Mouse (Mus musculus): Measurements from ENCODE around the gene Ldb2.

DNA sequence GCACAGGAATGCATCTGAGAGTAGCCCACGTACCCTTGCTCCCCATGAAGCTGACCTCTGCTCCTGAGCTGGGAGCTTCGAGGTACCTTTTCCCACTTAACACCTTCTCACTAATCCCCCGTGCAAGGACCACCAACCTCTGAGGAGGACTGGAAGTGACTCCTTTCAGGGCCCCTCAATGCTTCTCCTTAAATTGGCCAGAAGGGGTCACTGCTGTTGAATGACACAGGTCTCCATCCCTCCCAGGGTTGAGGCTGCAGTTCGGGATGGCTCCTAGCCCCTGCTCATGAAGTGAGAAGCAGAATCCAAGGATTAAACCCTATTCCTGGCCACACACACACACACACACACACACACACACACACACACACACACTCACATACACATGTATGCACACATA lies 323.1 kb downstream of the Ldb2 start:
- TF ChIP-seq ZNF384 (IDR thresholded peaks at IDR 0.05; ENCODE audit: low read depth, low read length) = no peak
- no peak for TF ChIP-seq UBTF (IDR thresholded peaks at IDR 0.05; ENCODE audit: borderline replicate concordance, insufficient read depth, low read depth, low read length)
- no peak for TF ChIP-seq POLR2A (IDR thresholded peaks at IDR 0.05; ENCODE audit: control insufficient read depth in 1 of 2, insufficient read depth in 1 of 2, low read depth in 1 of 2, low read length in 2 of 2, poor library complexity in 1 of 2)
- TF ChIP-seq CTCF (IDR thresholded peaks at IDR 0.05 in 2 of 3, conservative IDR thresholded peaks at IDR 0.05 in 1 of 3; ENCODE audit: control insufficient read depth in 1 of 3, insufficient read depth in 1 of 3, low read depth in 2 of 3, low read length in 3 of 3, poor library complexity in 1 of 3, severe bottlenecking in 1 of 3) = no peak
- TF ChIP-seq JUND (IDR thresholded peaks at IDR 0.05; ENCODE audit: low read depth, low read length) = no peak
- TF ChIP-seq MAZ (IDR thresholded peaks at IDR 0.05; ENCODE audit: low read depth, low read length) = no peak
- no peak for TF ChIP-seq MAFK (IDR thresholded peaks at IDR 0.05; ENCODE audit: borderline replicate concordance, low read depth, low read length)
- no peak for TF ChIP-seq SMC3 (IDR thresholded peaks at IDR 0.05; ENCODE audit: low read depth, low read length)
- TF ChIP-seq MAX (IDR thresholded peaks at IDR 0.05; ENCODE audit: low read length) = no peak
- no peak for TF ChIP-seq KAT2A (conservative IDR thresholded peaks at IDR 0.05; ENCODE audit: low read depth, low read length)
- no peak for TF ChIP-seq POLR2AphosphoS5 (IDR thresholded peaks at IDR 0.05; ENCODE audit: borderline replicate concordance, low read depth, low read length)
- TF ChIP-seq CHD2 (IDR thresholded peaks at IDR 0.05; ENCODE audit: low read length) = no peak
- no peak for TF ChIP-seq SIN3A (IDR thresholded peaks at IDR 0.05; ENCODE audit: low read length)
